Mouse (Mus musculus): ENCODE data around the gene Lcor.
A peak's percentile ranks its signal among the peaks of the same experiment; 100 is the strongest.

Lcor gene

GRCm38 (mm10) chr19:41573700-41574099 is 91.3 kb downstream of the Lcor start:
- no peak for DNase-seq (ENCODE audit: low read depth)

DNA sequence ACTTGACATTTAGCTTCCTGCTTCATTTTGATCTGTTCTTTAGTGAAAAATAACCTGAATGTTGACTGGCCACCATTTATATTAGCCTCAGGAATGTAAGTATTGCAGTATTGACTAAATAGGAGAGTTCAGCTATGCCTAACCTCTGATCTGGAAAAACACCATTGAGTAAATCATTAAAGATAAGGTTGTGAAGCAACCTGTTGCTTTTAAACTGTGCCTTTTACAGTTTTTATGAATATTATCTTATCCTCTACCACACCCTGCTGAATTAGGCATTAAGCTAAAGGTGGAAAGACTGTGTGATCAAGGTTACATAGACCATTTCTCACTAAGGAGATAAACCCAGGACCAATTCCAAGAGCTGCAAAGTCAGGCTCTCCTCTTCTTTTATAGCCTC is 95.1 kb downstream of the Lcor start:
- no peak for DNase-seq (ENCODE audit: low read depth)

GRCm38 (mm10) chr19:41579311-41579920 is 97.0 kb downstream of the Lcor start:
- DNase-seq (ENCODE audit: low read depth), result peak; percentile 83

DNA sequence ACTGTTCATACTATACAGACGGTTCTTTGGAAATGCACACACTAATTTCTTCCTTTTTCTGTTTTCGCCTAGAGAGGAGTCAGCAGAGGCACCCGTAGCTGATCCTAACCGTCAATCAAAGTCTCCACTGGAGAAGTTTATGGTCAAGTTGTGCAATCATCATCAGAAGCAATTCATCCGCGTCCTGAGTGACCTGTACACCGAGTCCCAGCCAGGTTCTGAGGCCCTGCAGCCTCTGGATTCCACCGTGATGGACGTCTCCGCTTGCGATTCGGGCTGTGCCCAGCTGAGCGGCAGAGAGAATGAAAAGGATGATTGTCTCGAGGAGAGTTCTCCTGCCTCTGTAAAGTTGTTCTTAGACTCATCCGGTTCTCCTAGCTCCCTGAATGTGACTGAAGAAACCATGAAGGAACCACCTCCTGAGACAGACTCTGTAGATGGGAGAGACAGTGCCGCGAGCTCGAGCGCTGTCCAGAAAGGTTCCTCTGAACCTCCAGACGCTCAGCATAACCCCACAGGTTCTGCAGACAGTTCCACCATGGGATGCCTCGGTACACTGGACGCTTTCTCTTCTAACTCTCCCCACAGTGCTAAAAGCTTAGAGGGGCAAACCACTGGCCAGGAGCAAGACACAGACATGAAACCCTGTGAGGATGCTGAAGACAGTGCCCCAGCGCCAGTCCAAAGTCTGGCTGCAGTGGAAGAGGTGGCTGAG is 99.4 kb downstream of the Lcor start, which contains the start of gene Gm340:
Gm340 (plus strand) TSS at position 665 of the 715 bp plus-strand sequence.
- DNase-seq (ENCODE audit: low read depth), result no peak

- no peak for DNase-seq (ENCODE audit: low read depth)
Observed at GRCm38 (mm10) chr19:41582918-41583514, 100.6 kb downstream of the Lcor start.

GRCm38 (mm10) chr19:41586752-41587151 is 104.3 kb downstream of the Lcor start:
- no peak for DNase-seq (ENCODE audit: low read depth)

- DNase-seq (ENCODE audit: low read depth), result no peak
Observed at GRCm38 (mm10) chr19:41587431-41588222, 105.2 kb downstream of the Lcor start.

DNA sequence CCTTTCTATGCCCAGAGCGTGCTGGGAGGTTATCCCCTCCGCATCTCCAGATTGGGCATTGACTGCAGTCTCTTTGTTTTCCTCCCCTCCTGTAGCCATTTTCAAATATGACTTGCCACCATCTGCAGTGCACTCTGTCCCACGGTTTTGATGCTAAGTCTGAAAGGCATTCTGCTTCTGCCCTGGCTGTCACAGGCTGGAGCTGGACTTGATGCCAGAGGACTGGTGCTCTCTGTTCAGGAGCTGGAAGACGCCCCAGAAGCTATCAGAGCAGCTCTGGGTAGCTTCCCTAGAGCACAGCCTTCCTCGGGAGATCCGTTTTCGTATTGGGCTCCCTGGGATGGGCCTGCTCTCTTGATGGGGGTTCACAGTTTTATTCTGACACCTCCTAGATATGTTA is 106.6 kb downstream of the Lcor start:
- DNase-seq (ENCODE audit: low read depth), result no peak

DNA sequence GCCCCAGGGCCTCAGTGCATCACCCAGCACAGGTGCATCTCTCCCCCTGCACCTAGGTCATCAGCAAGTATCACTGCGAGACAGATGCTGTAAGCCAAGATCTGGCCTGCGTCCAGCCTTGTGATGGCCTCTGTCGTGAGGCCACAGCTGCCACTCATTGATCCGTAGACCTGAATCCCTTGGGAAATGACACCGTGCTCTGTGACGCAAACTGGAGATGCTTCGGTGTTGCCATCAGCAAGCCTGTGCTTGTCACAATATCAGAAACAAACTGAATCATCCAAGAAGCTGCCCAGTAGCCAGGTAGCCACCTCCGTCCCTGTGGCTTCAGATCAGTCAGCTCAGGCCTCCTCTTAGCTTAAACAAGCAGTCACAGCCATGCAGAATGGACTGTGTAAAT is 107.2 kb downstream of the Lcor start:
- peak; percentile 16 for DNase-seq (ENCODE audit: low read depth)

- DNase-seq (ENCODE audit: low read depth), result peak; percentile 72
Observed at GRCm38 (mm10) chr19:41591808-41592207, 109.4 kb downstream of the Lcor start.

DNA sequence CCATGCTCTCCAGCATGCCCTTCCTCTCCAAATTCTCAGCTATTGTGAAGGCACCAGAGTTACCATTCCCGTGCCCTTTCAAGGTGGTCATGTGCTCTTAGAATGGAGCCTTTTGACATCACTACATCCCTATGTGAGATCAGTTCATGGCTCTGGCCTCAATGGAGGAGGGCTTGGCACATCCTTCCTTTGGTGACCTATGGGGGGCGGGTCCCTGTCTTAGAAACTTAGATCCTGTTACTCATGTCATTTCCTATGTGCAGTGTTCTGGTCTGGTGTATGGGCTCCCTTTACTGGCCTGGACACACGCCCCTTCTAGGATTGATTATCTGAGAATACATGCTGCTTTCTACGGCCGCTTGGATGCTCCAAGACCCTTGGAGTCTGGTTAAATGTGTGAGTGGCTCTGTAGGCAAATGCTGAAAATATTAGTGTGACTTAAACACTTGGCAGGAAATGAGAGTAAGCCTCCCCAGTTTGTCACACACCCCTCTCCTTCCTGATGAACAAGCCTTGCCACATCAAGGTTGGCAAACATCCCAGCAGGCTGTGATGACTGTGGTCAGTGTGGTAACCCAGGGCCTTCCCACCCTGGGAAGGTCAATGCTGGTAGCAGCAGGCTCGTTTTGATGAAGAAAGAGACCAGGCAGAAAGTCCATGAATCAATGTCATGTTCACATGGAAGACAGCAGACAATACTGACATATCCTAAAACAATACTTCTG is 114.9 kb downstream of the Lcor start:
- DNase-seq (ENCODE audit: low read depth), result peak; percentile 75

- no peak for DNase-seq (ENCODE audit: low read depth)
Observed at GRCm38 (mm10) chr19:41600647-41601046, 118.2 kb downstream of the Lcor start.

DNA sequence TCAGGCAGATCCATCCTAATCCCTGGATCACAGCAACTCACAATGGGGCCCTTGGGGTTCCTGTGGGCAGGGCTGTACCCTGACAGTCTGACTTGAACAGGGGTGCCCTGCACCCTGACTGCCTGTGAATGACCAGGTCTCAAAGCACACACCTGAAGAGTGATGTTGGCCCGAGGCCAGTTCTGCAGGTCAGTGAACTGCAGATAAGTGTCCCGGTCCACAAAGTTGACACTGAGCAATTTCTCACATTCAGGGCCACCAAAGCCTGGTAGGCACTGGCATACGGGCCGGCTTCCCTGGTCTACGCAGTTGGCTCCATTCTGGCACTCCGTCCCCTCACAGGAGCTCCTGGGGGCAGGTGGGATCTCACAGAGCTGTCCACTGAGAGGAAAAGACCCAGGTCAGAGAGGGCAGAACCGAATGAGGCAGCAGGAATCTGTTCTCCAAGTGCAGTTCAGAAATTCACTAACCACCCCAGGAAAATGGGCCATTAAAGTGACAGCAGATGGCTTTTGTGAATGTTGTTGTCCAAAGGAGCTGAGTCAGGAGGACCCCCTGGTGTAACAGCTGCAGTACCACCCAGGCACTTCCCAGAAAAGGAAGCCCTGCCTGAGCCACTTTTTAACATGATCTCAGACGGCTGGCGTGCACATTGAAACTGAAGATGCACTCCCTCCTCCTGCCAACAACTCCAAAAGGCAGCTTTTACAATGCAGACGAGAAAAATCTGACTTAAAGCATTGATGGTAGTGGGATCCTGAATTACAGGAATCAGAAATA is 124.0 kb downstream of the Lcor start:
- DNase-seq (ENCODE audit: low read depth), result no peak

- DNase-seq (ENCODE audit: low read depth), result no peak
Observed at GRCm38 (mm10) chr19:41611683-41612082, 129.2 kb downstream of the Lcor start.
